Mouse (Mus musculus) erythroblast, embryonic 14.5 days (primary cell): Measurements from ENCODE around the gene Upf3a.
"Not testable (repeated sequence)": the region's sequence is repeated elsewhere in the genome, so short reads cannot be mapped to it uniquely, and the experiment has no call there.

ENCODE experiments used
- GATA1 ChIP-seq: IDR thresholded peaks from 2 replicates; pipeline ENCODE4 v1.6.1; 2012; ENCODE audit warnings: low read length, inconsistent platforms, mixed read lengths
- TAL1 ChIP-seq: IDR thresholded peaks from 3 replicates; pipeline ENCODE4 v1.6.1; 2012; ENCODE audit warnings: low read length, inconsistent platforms, mixed read lengths

GRCm38 (mm10) chr8:13746212-13746611, 39.2 kb upstream of the Upf3a start:
- not testable (repeated sequence) for TF ChIP-seq TAL1, GATA1
